Mouse (Mus musculus) brown adipose tissue, adult 24 weeks (tissue): ENCODE results near the gene Mphosph6. TPM values are rescaled to one million over a fixed set of nuclear protein-coding genes. Genes with fewer than 3 reads are reported as not detected.

ENCODE experiments used
- H3K27ac ChIP-seq: fragments of 200-500 bp; replicated peaks from 2 replicates; pipeline ENCODE4 v1.5.1; 2012; ENCODE audit warnings: low read depth, mild to moderate bottlenecking, low read length
- H3K4me1 ChIP-seq: fragments of 200-500 bp; 2 replicates; pipeline ENCODE4 v1.6.1; 2012; ENCODE audit warnings: low read length, mixed read lengths; ENCODE audit not compliant: control insufficient read depth, insufficient read depth, insufficient read length
- H3K4me3 ChIP-seq: fragments of 200-500 bp; 2 replicates; pipeline ENCODE4 v1.5.1; 2012; ENCODE audit warnings: low read depth, mild to moderate bottlenecking, low read length, moderate library complexity; ENCODE audit not compliant: insufficient read depth
- polyA plus RNA-seq: library from polyadenylated mRNA; stranded (reverse); fragments of >200 nt; gene quantifications from 2 replicates; pipeline ENCODE4 v1.2.4, GENCODE M21; 2012; ENCODE audit not compliant: missing spikeins, insufficient read depth, insufficient read length

Gene Mphosph6
- polyA plus RNA-seq, 1 experiment = 16.7 TPM

GRCm38 (mm10) chr8:117779344-117779743 is 22.4 kb downstream of the Mphosph6 start:
- Histone ChIP-seq H3K4me1 (no peaks in the 10 kb centered on the region), H3K27ac (no peak overlapping the region)

GRCm38 (mm10) chr8:117778531-117779322 is 23.0 kb downstream of the Mphosph6 start:
- Histone ChIP-seq H3K4me3 (no peak overlapping the region), H3K27ac (no peak overlapping the region), H3K4me1 (no peaks in the 10 kb centered on the region)

More at GRCm38 (mm10) chr8:117779344-117779743, 22.4 kb downstream of the Mphosph6 start:
- H3K4me3 ChIP-seq = no peak overlapping the region

GRCm38 (mm10) chr8:117776075-117776474 is 25.7 kb downstream of the Mphosph6 start:
- H3K4me3 ChIP-seq = no peak overlapping the region
- H3K27ac ChIP-seq = no peak overlapping the region
- H3K4me1 ChIP-seq = no peaks in the 10 kb centered on the region

GRCm38 (mm10) chr8:117775626-117776025 is 26.1 kb downstream of the Mphosph6 start:
- H3K4me3 ChIP-seq = no peak overlapping the region
- no peak overlapping the region for H3K27ac ChIP-seq
- no peaks in the 10 kb centered on the region for H3K4me1 ChIP-seq

- H3K27ac ChIP-seq = no peak overlapping the region
- H3K4me1 ChIP-seq = no peaks in the 10 kb centered on the region
- H3K4me3 ChIP-seq = no peak overlapping the region
Observed at GRCm38 (mm10) chr8:117772597-117772996, 29.1 kb downstream of the Mphosph6 start.

- Histone ChIP-seq H3K4me3 (no peak overlapping the region), H3K4me1 (no peaks in the 10 kb centered on the region), H3K27ac (no peak overlapping the region)
Observed at GRCm38 (mm10) chr8:117772126-117772525, 29.6 kb downstream of the Mphosph6 start.

- Histone ChIP-seq H3K4me3 (no peak overlapping the region), H3K4me1 (no peaks in the 10 kb centered on the region), H3K27ac (no peak overlapping the region)
Observed at GRCm38 (mm10) chr8:117771115-117771836, 30.5 kb downstream of the Mphosph6 start.

- H3K4me3 ChIP-seq = no peak overlapping the region
- no peak overlapping the region for H3K27ac ChIP-seq
- no peaks in the 10 kb centered on the region for H3K4me1 ChIP-seq
Observed at GRCm38 (mm10) chr8:117768971-117769370, 32.8 kb downstream of the Mphosph6 start.

- H3K27ac ChIP-seq = no peak overlapping the region
- H3K4me3 ChIP-seq = no peak overlapping the region
- H3K4me1 ChIP-seq = no peaks in the 10 kb centered on the region
Observed at GRCm38 (mm10) chr8:117765947-117766346, 35.8 kb downstream of the Mphosph6 start.

GRCm38 (mm10) chr8:117764625-117765024 is 37.1 kb downstream of the Mphosph6 start:
- Histone ChIP-seq H3K4me3 (no peak overlapping the region), H3K4me1 (no peaks in the 10 kb centered on the region), H3K27ac (no peak overlapping the region)

- Histone ChIP-seq H3K27ac (no peak overlapping the region), H3K4me1 (no peaks in the 10 kb centered on the region), H3K4me3 (no peak overlapping the region)
Observed at GRCm38 (mm10) chr8:117762776-117763175, 39.0 kb downstream of the Mphosph6 start.

- Histone ChIP-seq H3K4me1 (no peaks in the 10 kb centered on the region), H3K27ac (no peak overlapping the region), H3K4me3 (no peak overlapping the region)
Observed at GRCm38 (mm10) chr8:117757900-117758299, 43.8 kb downstream of the Mphosph6 start.

- Histone ChIP-seq H3K4me3 (no peak overlapping the region), H3K4me1 (no peaks in the 10 kb centered on the region)
Observed at GRCm38 (mm10) chr8:117749436-117749835, 52.3 kb downstream of the Mphosph6 start.

GRCm38 (mm10) chr8:117747886-117748730 is 53.6 kb downstream of the Mphosph6 start:
- no peak overlapping the region for H3K4me3 ChIP-seq
- H3K27ac ChIP-seq = no peak overlapping the region
- H3K4me1 ChIP-seq = no peaks in the 10 kb centered on the region

More at GRCm38 (mm10) chr8:117749436-117749835, 52.3 kb downstream of the Mphosph6 start:
- H3K27ac ChIP-seq = no peak overlapping the region

GRCm38 (mm10) chr8:117747428-117747827 is 54.3 kb downstream of the Mphosph6 start:
- no peak overlapping the region for H3K27ac ChIP-seq
- H3K4me3 ChIP-seq = no peak overlapping the region

More at GRCm38 (mm10) chr8:117747428-117747827, 54.3 kb downstream of the Mphosph6 start:
- H3K4me1 ChIP-seq = no peaks in the 10 kb centered on the region
